Mouse (Mus musculus): ENCODE data around the gene Atp13a2. TPM values are rescaled to one million over a fixed set of nuclear protein-coding genes. Genes with fewer than 3 reads are reported as not detected.

Gene Atp13a2
- polyA plus RNA-seq, 1 experiment from 2014 or later, result 140 TPM

DNA sequence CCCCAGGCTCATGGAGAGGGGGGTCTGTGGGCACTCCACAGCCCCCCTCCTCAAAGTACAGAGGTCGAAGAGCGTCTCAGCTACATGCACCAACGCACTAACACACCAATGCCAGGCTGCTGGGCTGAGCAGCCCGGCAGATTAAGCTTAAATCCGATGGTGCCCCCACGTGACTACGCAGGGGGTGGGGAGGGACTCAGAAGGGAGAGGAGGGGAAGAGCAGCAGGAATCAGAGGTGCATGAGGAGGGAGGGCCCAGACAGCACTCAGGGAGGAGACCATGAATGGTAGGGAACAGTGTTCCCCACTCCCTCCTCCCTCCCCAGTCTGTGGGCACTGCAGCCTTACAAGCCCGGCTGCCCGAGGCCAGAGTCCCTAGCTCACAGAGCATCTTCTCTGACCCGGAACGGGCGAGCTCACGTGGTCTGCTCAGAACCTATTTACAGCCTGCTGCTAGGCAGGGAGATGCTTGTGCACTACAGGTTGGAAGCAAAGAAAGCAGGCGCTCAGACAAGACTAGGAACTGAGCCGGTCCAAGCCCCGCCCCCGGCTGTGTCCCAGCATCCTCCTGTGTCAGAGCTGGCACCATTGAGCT is 67.0 kb downstream of the Atp13a2 start:
- H3K9ac ChIP-seq, result peak overlapping the region; percentile 66
- H3K27me3 ChIP-seq, result no peaks in the 10 kb centered on the region
- peaks cover 18% of the 10 kb centered on the region for H3K36me3 ChIP-seq
- no peaks in the 10 kb centered on the region for H3K9me3 ChIP-seq
- peaks cover 54% of the 10 kb centered on the region for H3K4me1 ChIP-seq (replicated peaks)
- 23% methylated on average over 17 of the region's 17 CpGs for WGBS
- H3K4me3 ChIP-seq, result peak overlapping the region; percentile 2; the same call in 1 of the 2 replicates
- peak overlapping the region; percentile 34 for H3K4me2 ChIP-seq
- peak overlapping the region; percentile 71 for H3K27ac ChIP-seq
- peak; percentile 58 for ATAC-seq (ENCODE audit: low FRiP score)

Other genes with a start within 250 kb of the Atp13a2 start
- gene Padi6, start 244.2 kb upstream of the Atp13a2 start, polyA plus RNA-seq (2015; fragmentation: Nextera tagmentation; extraction: Ambion mirVana), result not detected in 2 replicates
- 0.09 and 0.13 TPM in 2 replicates for gene Padi4, start 212.6 kb upstream of the Atp13a2 start, polyA plus RNA-seq (2015; fragmentation: Nextera tagmentation; extraction: Ambion mirVana)
- gene Padi3, start 176.2 kb upstream of the Atp13a2 start, polyA plus RNA-seq (2015; fragmentation: Nextera tagmentation; extraction: Ambion mirVana), result not detected in 2 replicates
- not detected in 2 replicates for gene Padi1, start 141.1 kb upstream of the Atp13a2 start, polyA plus RNA-seq (2015; fragmentation: Nextera tagmentation; extraction: Ambion mirVana)
- gene Padi2, start 80.5 kb upstream of the Atp13a2 start, polyA plus RNA-seq (2015; fragmentation: Nextera tagmentation; extraction: Ambion mirVana), result 0.89 and 1.1 TPM in 2 replicates
- 442 and 459 TPM in 2 replicates for gene Sdhb, start 25.7 kb upstream of the Atp13a2 start, polyA plus RNA-seq (2015; fragmentation: Nextera tagmentation; extraction: Ambion mirVana)
- 198 and 227 TPM in 2 replicates for gene Mfap2, start 23.5 kb downstream of the Atp13a2 start, polyA plus RNA-seq (2015; fragmentation: Nextera tagmentation; extraction: Ambion mirVana)
- 6.0 and 6.2 TPM in 2 replicates for gene Crocc, start 73.7 kb downstream of the Atp13a2 start, polyA plus RNA-seq (2015; fragmentation: Nextera tagmentation; extraction: Ambion mirVana)
- gene Necap2, start 91.5 kb downstream of the Atp13a2 start, polyA plus RNA-seq (2015; fragmentation: Nextera tagmentation; extraction: Ambion mirVana), result 52.6 and 57.3 TPM in 2 replicates
- 0.17 and 0.40 TPM in 2 replicates for gene Spata21, start 101.5 kb downstream of the Atp13a2 start, polyA plus RNA-seq (2015; fragmentation: Nextera tagmentation; extraction: Ambion mirVana)
- 28.9 and 29.3 TPM in 2 replicates for gene Szrd1, start 152.9 kb downstream of the Atp13a2 start, polyA plus RNA-seq (2015; fragmentation: Nextera tagmentation; extraction: Ambion mirVana)
- gene Fbxo42, start 161.0 kb downstream of the Atp13a2 start, polyA plus RNA-seq (2015; fragmentation: Nextera tagmentation; extraction: Ambion mirVana), result 21.9 and 22.3 TPM in 2 replicates
- gene Rsg1, start 227.1 kb downstream of the Atp13a2 start, polyA plus RNA-seq (2015; fragmentation: Nextera tagmentation; extraction: Ambion mirVana), result 8.1 and 8.5 TPM in 2 replicates

All from hindbrain, embryonic 13.5 days (tissue).